Mouse (Mus musculus): Measurements from ENCODE around the gene Ctdnep1.
"Not testable (repeated sequence)": the region's sequence is repeated elsewhere in the genome, so short reads cannot be mapped to it uniquely, and the experiment has no call there.

DNA sequence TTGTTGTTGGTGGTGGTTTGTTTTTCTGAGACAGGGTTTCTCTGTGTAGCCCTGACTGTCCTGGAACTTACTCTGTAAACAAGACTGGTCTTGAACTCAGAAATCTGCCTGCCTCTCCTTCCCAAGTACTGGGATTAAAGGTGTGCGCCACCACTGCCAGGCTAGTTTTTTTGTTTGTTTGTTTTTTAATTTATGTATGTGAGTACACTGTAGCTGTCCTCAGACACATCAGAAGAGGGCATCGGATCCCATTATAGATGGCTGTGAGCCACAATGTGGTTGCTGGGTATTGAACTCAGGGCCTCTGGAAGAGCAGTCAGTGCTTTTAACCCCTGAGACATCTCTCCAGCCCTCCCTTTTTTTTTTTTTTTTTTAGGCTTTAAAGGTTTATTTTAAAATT is 35.2 kb downstream of the Ctdnep1 start:
- TF ChIP-seq CTCF, POLR2A (IDR thresholded peaks at IDR 0.05; ENCODE audit: extremely low read depth, insufficient read depth, low read length): not testable (repeated sequence)

All from cortical plate, adult 2 months (tissue).